Mouse (Mus musculus) erythroid progenitor cell, adult 5-6 weeks (primary cell): ENCODE data around the gene Rbm12. TPM values are rescaled to one million over a fixed set of nuclear protein-coding genes. Genes with fewer than 3 reads are reported as not detected.
"Not testable (repeated sequence)": the region's sequence is repeated elsewhere in the genome, so short reads cannot be mapped to it uniquely, and the experiment has no call there.

ENCODE experiments used
- ATAC-seq: replicated peaks from 2 replicates; pipeline ENCODE4 v1.8.0; 2016; ENCODE audit warnings: moderate number of reproducible peaks, mild to moderate bottlenecking, moderate TSS enrichment, inconsistent platforms; ENCODE audit not compliant: poor library complexity, low FRiP score, severe bottlenecking
- total RNA-seq, 2 experiments: library from RNA; stranded (forward) in 1 of 2; stranded (reverse) in 1 of 2; fragments of 150-400 nt in 1 of 2; fragments of 186-747, 209-891 nt in 1 of 2; gene quantifications; 2 replicates each; pipeline versions ENCODE4 v1.2.3 to v1.2.4; 2015 to 2017; ENCODE audit warnings: low replicate concordance in 2 of 2

Gene Rbm12
- total RNA-seq (2015; ENCODE audit: low replicate concordance) (39.4 and 47.6 TPM in 2 replicates), total RNA-seq (2017; ENCODE audit: low replicate concordance) (12.3 and 18.4 TPM in 2 replicates)

DNA sequence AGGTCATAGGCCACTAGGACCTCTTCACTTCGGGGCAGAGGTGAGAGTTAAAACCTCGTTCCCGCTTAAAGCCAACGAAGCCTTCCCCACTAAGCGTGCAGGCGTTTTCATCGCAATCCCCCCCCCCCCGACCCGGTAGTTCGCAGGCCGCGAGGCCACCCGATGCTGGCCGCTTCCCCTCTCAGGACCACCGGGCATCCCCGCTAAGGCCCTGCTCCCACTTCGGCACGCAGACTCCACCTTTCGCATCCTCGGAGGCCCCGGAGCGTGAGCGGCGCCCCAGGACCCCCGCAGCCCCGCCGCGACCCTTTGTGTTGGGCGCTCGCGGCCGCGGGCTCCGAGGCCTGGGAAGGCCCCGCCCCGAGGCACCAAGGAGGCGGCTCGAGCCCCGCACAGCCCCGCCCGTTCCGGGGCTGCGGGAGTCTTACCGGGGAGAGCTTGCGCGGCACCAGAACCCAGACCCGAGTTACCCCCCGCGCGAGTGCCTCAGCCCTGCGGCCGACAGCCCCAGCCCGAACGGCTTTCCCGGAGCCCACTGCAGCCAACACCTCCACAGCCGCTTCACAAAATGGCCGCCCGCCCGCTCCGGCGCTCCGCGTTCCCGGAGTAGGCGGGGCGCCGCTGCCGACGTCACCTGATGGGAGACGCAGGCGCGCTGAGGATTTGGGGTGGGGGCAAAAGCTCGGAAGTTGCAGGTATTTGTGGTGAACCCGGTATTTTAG lies at the start of gene Rbm12, which contains the start of gene Cpne1:
Rbm12 (minus strand) TSS at position 621 of the 722 bp plus-strand sequence.
Cpne1 (minus strand) TSS at position 608 of the 722 bp plus-strand sequence.
- peak; percentile 93 for ATAC-seq

DNA sequence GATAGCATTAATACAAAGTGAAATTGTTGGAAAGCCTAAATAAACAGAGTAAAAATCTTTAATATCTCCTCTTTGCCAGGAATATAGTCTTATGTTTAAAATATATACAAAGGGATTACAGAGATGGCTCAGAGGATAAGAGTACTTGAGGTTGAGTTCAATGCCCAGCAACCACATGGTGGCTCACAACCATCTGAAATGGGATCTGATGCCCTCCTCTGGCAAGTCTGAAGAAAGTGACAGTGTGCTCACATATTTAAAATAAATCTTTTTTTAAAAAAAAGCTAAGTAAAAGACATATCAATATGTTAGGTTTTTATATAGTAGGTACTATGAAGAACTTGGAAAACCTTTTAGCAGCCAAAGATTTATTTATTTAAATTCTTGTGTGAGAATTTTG lies 39.8 kb upstream of the Rbm12 start:
- ATAC-seq: no peak

DNA sequence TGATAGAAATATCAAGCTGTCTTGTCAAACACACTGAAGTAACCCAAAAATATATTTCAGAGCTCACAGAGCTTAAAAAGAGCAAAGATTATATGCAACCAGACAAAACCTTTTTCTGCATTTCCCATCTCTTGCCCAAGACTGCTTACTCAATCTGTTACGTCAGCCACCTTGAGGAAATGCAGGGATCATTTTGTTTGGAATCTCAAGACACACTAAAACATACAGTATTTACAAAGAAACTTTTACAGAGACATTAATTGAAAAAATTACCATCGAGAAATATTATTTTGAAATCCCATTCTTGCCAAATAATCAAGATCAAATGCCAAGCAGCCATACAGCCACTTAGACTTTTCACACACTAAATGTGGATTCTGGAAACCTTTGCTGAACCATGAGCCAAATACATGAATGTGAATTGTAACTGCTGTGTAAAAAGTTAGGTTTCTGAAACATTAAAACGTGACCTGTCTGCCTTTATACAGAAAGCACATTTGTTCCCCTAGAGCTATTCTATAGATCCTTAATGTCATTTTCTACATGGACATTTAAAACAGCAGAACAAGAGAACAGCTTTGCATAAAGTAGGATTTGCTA lies 35.6 kb upstream of the Rbm12 start:
- ATAC-seq: no peak

DNA sequence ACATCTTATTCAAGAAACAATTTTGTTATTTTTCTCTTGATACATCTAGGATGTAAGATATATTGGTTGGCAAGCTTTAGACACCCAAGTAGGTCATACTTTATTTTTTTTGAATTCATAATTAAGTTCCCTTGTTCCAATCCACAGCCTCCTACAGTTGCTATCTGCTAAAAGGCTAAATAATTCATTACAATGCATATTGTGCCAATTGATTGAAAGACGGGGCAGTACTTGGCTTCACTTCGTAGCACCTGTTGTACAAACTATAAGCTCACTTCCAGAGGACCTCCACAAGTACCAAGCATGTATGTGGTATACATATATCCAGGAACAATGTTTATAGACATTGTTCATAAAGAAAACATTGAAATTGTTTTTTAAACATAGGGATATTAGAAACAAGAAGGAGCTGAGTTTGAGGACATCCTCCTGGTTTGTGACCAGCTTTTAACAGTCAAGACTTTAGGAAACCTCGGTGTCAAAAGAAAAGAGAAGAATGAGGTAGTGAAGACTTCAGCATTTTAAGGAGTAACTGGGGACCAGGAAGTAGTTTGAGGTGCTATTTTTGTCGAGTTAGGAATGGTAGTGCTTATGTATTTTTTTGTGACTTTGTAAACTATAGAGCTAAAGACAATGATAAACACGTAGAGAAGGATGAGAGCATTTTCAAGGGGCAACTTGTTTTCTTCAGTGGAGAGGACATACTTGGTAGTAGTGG lies 34.7 kb upstream of the Rbm12 start:
- no peak for ATAC-seq

DNA sequence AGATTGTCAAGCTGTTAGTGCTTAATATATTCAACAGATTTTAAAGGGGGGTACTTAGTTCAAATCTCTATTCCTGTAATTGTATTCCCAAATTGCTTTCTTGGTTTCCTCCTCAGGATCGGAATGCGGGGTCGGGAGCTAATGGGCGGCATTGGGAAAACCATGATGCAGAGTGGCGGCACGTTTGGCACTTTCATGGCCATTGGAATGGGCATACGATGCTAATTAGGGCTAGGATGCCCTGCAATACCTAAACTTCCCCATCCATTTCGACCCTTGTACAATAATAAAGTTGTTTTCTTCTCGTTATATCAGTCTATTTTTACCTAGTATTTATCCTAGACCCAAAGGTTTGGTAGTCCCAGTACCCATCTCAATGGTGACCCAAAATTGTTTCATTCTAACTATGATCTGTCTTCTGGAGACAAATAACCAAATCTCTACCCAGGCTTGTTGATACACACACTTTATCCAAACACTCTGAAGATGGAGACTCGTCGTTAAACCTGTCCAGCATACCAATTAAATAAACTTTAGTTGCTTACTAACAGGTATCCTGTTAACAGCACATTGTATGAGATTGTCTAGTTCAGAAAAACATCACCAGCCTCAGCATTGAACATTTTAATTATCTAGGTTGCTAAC lies 33.8 kb upstream of the Rbm12 start:
- ATAC-seq: no peak

DNA sequence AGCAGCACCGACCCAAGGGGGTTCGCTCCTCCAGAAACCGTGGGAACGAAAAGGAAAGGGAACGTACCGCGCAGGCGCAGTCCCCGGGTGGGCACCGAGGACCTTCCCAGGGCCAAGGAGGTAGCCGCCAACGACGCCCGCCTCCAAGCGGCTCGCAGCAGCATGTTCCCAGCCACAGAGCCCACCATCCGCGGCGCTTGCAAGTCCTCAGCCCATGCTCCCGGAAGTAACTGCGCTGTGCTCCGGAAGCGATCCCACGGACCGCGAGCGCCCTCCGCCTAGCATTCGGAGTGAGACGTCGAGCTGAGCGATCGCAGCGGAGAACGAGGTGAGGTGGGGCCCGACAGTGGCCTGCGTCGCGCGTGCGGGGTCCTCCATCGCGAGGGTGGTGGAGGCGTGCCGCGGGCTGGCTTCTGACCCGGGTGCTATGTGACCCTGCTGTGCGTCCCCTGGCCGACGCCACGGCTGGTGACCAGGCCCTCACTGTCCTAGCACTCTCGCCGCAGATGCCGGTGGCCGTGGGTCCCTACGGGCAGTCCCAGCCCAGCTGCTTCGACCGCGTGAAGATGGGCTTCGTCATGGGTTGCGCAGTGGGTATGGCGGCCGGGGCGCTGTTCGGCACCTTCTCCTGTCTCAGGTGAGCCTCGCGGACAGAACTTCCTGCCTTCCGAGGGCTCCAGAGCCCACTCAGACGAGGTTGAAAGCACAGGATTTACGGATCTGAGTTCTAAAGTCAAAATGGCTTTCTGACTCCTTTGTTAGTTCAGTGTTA lies 32.4 kb upstream of the Rbm12 start, which contains the start of the genes Romo1 and Nfs1:
Romo1 (plus strand) TSS at position 87 of the 772 bp plus-strand sequence.
Nfs1 (minus strand) TSS at position 234 of the 772 bp plus-strand sequence.
- ATAC-seq: peak; percentile 95

DNA sequence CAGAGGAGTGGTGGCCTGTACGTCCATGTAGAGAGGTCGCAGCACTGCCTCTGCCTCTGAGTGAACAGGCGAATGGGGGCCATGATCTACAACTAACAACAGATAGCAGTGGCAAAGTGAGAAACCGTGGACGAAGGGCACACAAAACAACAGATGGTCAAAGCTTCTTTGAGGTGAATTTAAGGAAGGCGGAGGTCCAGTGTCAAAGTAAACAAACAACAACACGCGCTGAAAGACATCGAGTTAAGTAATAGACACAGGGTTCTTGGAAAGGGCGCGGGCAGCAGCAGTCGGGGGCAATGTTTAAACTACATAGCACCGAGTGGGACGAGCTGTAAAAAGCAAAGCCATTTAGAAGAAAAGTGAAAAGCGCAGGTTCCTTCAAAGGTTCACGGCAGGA lies 31.6 kb upstream of the Rbm12 start:
- ATAC-seq: peak; percentile 30

DNA sequence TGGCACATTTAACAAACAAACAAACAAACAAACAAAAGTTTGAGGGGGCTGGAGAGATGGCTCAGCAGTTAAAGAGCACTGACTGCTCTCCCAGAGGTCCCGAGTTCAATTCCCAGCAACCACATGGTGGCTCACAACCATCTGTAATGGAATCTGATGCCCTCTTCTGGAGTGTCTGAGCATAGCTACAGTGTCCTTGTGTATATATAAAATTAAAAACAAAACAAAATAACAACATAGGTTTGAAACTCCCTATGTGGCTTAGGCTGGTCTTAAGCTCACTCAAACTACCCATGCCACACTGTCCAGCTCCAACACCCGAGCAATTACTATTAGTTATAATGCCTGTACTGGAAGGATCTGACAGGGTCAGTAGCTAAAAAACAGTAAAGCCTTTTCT lies 31.0 kb upstream of the Rbm12 start:
- ATAC-seq: no peak

DNA sequence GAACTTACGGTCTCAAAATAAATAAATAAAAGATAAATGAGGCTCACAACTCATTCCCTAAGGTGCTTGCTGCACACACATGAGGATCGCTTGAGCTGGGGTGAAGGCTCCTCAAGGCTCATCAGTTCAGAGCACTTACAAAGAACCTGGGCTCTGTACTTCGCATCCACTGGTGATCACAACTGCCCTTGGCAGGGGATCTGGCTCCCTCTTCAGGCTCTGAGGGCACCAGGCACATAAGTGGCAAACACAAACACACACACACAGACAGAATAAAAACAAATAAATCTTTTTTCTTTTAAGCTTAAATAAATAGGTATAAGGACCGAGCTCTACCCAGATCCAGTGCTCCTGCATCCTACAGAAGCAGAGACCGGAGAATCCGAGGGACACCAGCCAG lies 23.9 kb upstream of the Rbm12 start:
- no peak for ATAC-seq

DNA sequence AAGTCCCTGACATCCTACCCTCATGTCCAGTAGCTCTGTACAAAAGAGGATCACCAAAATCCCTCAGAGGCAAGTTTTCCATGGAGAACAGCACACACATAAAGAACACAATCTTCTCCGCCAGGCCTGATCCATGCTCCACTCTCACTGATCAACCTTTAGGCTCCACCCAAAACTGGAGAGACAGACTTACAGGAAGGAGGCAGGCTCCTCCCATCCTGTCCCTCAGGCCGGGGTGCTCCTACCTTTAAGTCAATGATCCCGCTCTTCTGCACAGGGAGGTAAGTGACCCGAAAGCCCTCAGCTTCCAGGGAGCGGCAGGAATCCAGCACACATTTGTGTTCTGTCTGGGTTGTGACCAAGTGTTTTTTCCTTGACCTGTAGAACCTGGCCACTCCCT lies 22.4 kb upstream of the Rbm12 start:
- no peak for ATAC-seq

DNA sequence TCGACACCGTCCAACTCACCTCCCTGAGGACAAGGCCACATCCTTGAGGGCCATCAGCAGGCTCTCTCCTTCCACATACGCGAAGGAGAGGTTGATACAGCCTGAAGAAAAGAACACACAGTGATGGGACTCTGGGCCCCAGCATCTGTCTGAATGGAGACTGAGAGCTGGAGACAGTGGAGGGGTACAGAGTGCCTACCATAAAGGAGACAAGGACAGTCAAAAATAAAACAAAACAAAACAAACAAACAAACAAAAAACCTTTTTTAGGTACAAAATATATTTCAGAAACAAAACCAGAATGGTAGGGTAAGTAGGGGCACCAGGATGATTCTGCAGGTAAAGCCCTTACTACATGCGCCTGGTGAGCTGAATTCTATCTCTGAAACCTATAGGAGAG lies 15.2 kb upstream of the Rbm12 start, which contains the start of gene Gm28036:
Gm28036 (minus strand) TSS at position 101 of the 400 bp plus-strand sequence.
- ATAC-seq: no peak

DNA sequence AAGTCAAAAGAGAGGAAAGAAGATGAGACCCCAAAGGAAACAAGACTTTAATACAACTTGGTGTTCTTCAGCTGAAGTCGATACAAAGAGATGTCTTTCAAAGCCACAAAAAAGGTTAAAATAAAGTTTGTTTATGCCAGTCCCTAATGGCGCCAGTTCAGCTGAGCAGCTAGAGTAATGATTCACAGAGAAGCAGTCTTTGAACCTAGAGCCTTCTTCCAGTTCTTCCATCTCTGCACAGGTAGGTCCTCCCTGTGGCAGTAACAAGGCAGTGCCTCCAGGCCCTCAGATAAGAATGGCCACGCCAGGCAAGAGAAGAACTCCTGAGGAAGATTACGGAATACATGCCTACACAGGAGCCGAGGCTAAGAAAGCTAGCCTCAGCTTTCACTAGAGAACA lies 12.0 kb upstream of the Rbm12 start:
- ATAC-seq: no peak

DNA sequence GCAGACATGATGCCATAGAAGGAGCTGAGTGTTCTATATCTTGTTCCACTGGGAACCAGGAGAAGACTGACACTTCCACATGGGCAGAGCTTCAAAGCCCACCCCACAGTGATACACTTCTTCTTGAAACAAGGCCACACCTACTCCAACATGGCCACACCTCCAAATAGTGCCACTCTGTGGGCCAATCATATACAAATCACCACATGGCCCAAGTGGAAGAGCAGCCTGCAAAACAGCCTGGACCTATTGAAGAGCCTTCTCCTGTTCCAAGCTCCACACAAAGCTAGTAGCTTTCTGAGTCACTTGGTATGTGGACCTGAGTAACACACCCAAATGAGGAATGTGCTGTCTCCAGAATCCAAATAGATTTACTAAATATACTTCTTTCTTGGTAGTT lies 7.8 kb upstream of the Rbm12 start:
- no peak for ATAC-seq

DNA sequence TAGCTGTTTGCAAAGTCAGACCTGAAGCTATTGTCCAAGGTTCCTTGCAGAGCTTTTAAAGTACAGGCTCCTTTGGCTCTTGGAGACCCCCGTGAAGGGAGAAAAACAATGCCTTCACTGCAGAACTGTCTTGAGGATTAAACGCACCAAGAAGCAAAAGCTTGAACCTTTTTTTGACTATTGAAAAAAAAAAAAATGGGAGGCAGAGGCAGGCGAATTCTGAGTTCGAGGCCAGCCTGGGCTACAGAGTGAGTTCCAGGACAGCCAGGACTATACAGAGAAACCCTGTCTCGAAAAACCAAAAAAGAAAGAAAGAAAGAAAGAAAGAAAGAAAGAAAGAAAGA lies 274 bp upstream of the Rbm12 start:
- not testable (repeated sequence) for ATAC-seq

DNA sequence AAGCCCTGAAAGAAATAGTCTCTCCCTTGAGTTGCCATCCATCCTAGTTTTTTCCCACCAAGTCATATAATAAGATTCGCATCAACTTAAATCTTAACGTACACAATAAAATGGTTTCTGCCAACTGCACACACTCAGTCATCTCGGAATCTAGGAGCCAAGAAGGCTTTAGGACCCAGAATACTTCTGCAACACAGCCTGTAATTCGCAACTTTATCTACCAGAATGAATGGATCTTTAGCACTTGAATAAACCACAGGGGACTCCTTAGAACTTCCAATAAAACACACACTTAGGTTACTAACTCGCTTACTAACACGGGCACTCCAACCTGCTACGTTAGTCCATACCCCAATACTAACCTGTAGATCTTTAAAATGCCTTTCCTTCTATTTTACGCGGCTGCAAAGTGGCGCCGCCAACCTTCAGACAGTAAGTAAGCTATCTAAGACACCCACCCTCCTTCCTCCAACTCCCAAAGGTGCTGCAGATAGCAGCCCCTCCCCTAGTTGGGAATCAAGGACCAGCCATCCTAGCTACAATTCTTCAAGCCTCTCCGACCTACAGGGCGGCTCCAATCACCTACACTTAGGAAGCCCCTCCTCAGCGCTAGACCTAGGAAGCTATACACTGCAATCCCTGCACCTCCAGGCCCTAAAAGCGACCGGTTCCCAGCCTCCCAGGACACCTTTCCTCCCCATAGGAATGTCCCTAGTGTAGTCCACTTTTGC lies 986 bp downstream of the Rbm12 start:
- peak; percentile 56 for ATAC-seq

DNA sequence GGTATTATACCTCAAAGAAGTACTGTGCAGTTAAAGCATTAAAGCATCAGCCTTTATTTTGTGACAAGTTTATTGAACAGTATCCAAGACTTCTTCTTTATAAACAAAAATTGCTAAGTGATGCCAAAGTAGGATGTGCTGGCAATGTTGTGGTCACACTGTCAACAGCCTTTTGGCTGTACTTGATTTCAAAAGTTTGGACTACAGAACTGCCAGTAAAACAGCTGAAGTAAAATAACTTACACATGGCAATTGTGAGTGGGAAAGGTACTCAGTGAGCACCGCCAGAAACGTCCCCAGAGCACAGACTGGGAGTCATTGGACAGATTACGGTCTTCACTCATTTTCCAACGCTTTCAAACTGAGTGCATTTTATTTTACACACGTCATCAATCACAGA lies 19.9 kb downstream of the Rbm12 start:
- ATAC-seq: no peak

DNA sequence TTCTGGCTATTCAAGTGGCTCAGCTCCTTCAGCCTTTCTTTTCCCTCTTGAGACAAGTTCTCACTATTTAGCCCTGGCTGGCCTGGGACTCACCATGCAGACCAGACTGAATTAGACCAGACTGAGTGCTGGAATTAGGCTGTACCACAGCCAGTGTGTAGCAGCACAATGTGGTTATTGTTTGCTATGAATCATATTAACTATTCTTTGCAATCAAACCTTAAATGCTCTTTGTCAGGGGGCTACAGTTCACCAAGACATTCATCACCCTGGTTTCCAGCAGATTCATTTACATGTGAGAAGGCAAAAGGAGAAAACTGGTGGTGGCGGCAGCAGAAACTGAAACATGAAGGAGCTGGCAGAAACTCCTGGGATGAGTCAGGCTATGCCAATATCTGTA lies 22.0 kb downstream of the Rbm12 start:
- no peak for ATAC-seq

DNA sequence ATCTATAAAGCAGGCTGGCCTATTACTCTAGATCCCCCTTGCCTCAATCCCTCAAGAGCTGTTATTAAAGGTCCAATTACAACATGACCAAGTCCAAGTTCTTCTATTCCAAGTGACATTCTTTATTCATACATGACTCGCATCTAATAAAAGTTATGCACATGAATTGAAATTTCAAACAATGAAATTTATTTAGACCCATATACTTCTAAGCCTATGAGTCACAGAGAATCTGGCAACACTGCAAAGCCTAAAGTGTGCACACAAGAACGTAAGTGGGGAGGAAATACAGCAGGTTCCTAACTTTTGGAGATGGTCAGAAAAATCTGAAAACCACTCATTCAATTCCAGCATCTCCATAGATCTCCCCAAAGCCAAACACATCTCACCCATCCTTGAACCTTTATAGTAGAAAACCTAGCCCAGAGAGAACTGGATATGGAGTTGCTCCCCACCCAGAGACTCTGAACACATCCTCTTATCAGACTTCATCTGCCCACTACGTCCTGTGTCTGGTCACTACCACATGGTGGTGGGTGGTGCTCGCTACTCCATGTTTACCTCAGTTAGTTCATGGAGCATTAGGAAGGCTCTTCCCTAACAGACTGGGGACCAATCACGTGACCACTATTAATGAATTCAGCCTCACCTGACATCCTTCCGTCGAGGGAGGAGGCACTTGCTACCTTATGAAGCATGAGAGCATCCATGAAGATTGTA lies 24.2 kb downstream of the Rbm12 start:
- no peak for ATAC-seq
